In the genomic region with DNA sequence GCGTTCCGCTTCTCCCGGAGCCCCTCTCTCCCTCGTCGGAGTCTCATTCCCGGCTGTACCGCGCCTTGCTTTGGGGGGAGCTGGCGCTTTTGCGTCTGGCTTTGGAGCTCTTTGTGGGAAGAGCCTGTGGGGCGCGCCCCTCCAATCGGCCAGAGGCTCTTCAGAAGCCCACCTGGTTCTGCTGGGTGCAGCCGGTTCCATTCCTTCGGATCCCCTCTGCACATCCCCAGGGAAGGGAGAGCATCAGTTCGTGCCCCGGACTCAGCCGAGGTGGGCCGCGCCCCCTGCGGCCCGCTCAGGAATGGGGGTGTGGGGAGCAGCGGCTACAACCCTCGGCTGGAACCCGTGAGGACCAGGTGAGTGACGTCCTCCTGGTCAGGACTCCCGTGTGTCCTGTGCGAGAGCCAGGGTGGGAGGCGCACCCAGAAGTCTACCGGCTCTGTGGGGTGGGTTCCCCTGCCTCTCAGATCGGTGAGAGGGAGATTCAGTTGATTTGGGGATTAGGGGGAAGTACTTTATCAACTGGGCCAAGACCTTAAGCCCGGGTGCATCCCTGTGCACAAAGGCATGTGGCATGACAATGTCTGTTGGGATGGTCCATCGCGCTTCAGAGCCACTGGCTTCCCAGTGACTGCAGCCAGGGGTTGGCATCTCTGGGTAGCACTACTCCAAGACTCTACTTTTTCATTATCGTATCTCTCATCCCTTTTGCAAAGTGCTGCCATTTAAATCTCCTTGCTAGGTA, we compare ENCODE assay signal across 7 mouse cellular contexts. TPM values are rescaled to one million over a fixed set of nuclear protein-coding genes. Genes with fewer than 3 reads are reported as not detected.
DNase-seq lines count a peak whose midpoint lies in the region; ATAC-seq and TF ChIP-seq lines count a peak whose summit lies in the region.

No protein-coding gene starts in this region.

- no peak for DNase-seq in lung, adult 2 months
- DNase-seq in lung, postnatal 10 days, result no peak
- no peak for DNase-seq in liver, postnatal 0 days
- DNase-seq in right cerebral cortex, adult 18-20 months, result no peak
- no peak for DNase-seq in adrenal gland, postnatal 25 days

- no peak for TF ChIP-seq CTCF in lung, adult 2 months (IDR thresholded peaks at IDR 0.05; ENCODE audit: insufficient read depth, low read length)
- no peak for TF ChIP-seq CTCF in cortical plate, adult 2 months (IDR thresholded peaks at IDR 0.05; ENCODE audit: extremely low read depth, insufficient read depth, low read length)
- no peak for TF ChIP-seq CTCF in liver, postnatal 0 days (IDR thresholded peaks at IDR 0.05; ENCODE audit: low read depth)

- no peak for TF ChIP-seq POLR2A in lung, adult 2 months (IDR thresholded peaks at IDR 0.05; ENCODE audit: borderline replicate concordance, extremely low read depth, low read depth, low read length)
- no peak for TF ChIP-seq POLR2A in cortical plate, adult 2 months (IDR thresholded peaks at IDR 0.05; ENCODE audit: extremely low read depth, insufficient read depth, low read length)

- 4% methylated on average over 35 of the region's 35 CpGs for WGBS in lung, adult 2 months
- WGBS in heart, embryonic 14.5 days, result 2% methylated on average over 35 of the region's 35 CpGs
- 4% methylated on average over 35 of the region's 35 CpGs for WGBS in liver, postnatal 0 days (ENCODE audit: insufficient replicate concordance)

- TF ChIP-seq EP300 in liver, postnatal 0 days (IDR thresholded peaks at IDR 0.05; ENCODE audit: low read depth), result no peak

- ATAC-seq in heart, embryonic 14.5 days (ENCODE audit: insufficient number of reproducible peaks, insufficient read depth, low FRiP score, low read depth), result peak; percentile 49; the same call in 1 of the 2 replicates
- ATAC-seq in liver, postnatal 0 days, result no peak

- H3K9me3 ChIP-seq in heart, embryonic 14.5 days (ENCODE audit: control insufficient read depth, low read length), result no peaks in the 10 kb centered on the region
- no peaks in the 10 kb centered on the region for H3K9me3 ChIP-seq in liver, postnatal 0 days (ENCODE audit: low read length)

- no peaks in the 10 kb centered on the region for H3K4me1 ChIP-seq in lung, adult 2 months (ENCODE audit: control insufficient read depth, insufficient read depth, low read length)
- peaks cover 4% of the 10 kb centered on the region; the same call in 1 of the 2 replicates for H3K4me1 ChIP-seq in cortical plate, adult 2 months (ENCODE audit: control insufficient read depth, insufficient read depth, low read length)
- H3K4me1 ChIP-seq in heart, embryonic 14.5 days (ENCODE audit: control insufficient read depth in 2 of 2, insufficient read depth in 2 of 2, low read length in 2 of 2), result peaks cover 7 to 18% of the 10 kb centered on the region in 2 experiments
- peaks cover 9% of the 10 kb centered on the region for H3K4me1 ChIP-seq in liver, postnatal 0 days (ENCODE audit: insufficient read depth)

- no peaks in the 10 kb centered on the region for H3K36me3 ChIP-seq in heart, embryonic 14.5 days (ENCODE audit: control insufficient read depth, insufficient read depth, low read length)
- no peaks in the 10 kb centered on the region for H3K36me3 ChIP-seq in liver, postnatal 0 days (replicated peaks; ENCODE audit: insufficient read depth, low read length)

- H3K4me3 ChIP-seq in lung, adult 2 months (replicated peaks; ENCODE audit: extremely low read depth, low read depth, low read length), result peak overlapping the region; percentile 50
- peak overlapping the region; percentile 96 for H3K4me3 ChIP-seq in cortical plate, adult 2 months (ENCODE audit: insufficient read depth, low read length)
- H3K4me3 ChIP-seq in heart, embryonic 14.5 days (ENCODE audit: control insufficient read depth in 1 of 2, insufficient read depth in 1 of 2, low read depth in 1 of 2, low read length in 2 of 2), result peak overlapping the region; percentile 69 to 72
- H3K4me3 ChIP-seq in liver, postnatal 0 days (ENCODE audit: low read depth, low read length), result peak overlapping the region; percentile 53

- H3K9ac ChIP-seq in heart, embryonic 14.5 days (ENCODE audit: low read length), result peak overlapping the region; percentile 82
- H3K9ac ChIP-seq in liver, postnatal 0 days (replicated peaks), result peak overlapping the region; percentile 55; the same call in 1 of the 2 replicates

- H3K27ac ChIP-seq in cortical plate, adult 2 months (ENCODE audit: insufficient read depth, low read length), result no peak overlapping the region
- H3K27ac ChIP-seq in heart, embryonic 14.5 days (replicated peaks in 1 of 2; ENCODE audit: control insufficient read depth in 1 of 2, insufficient read depth in 1 of 2, low read depth in 2 of 2, low read length in 2 of 2), result peak overlapping the region in 1 of 2 experiments; percentile 69; a peak in 3 of 4 replicates
- no peak overlapping the region for H3K27ac ChIP-seq in liver, postnatal 0 days (ENCODE audit: low read depth)

- H3K27me3 ChIP-seq in heart, embryonic 14.5 days (ENCODE audit: control insufficient read depth, insufficient read depth, low read length), result no peaks in the 10 kb centered on the region
- H3K27me3 ChIP-seq in liver, postnatal 0 days (ENCODE audit: insufficient read depth, low read length), result peaks cover 27% of the 10 kb centered on the region

- H3K4me2 ChIP-seq in heart, embryonic 14.5 days (ENCODE audit: low read length), result peak overlapping the region; percentile 84
- peak overlapping the region; percentile 81 for H3K4me2 ChIP-seq in liver, postnatal 0 days (ENCODE audit: low read depth, low read length)

RNA-seq across cellular contexts. Expression of a gene that starts 13.2 kb away (rescaled TPM):
- polyA plus RNA-seq in lung, adult 2 months (2012; rRNA removed), result 2.8 and 3.0 TPM in 2 replicates
- polyA plus RNA-seq in cortical plate, adult 2 months (2012; rRNA removed), result 3.8 and 6.6 TPM in 2 replicates
- polyA plus RNA-seq in heart, embryonic 14.5 days (2014; fragmentation: Nextera tagmentation; extraction: Ambion mirVana), result 0.57 and 1.0 TPM in 2 replicates
- polyA plus RNA-seq in liver, postnatal 0 days (2015; fragmentation: Nextera tagmentation; extraction: Ambion mirVana), result 0.06 and 0.07 TPM in 2 replicates
- total RNA-seq in adrenal gland, postnatal 25 days (2021), result 1.00 and 1.3 TPM in 2 replicates

RNA-seq across cellular contexts. Expression of a gene that starts 45.6 kb away (rescaled TPM):
- 16.3 and 21.2 TPM in 2 replicates for polyA plus RNA-seq in lung, adult 2 months (2012; rRNA removed)
- 47.2 TPM in 2 replicates for polyA plus RNA-seq in cortical plate, adult 2 months (2012; rRNA removed)
- polyA plus RNA-seq in heart, embryonic 14.5 days (2014; fragmentation: Nextera tagmentation; extraction: Ambion mirVana), result 85.2 and 89.7 TPM in 2 replicates
- 41.3 and 41.4 TPM in 2 replicates for polyA plus RNA-seq in liver, postnatal 0 days (2015; fragmentation: Nextera tagmentation; extraction: Ambion mirVana)
- 39.8 and 54.2 TPM in 2 replicates for total RNA-seq in adrenal gland, postnatal 25 days (2021)
